Mouse (Mus musculus) neural tube, embryonic 12.5 days (tissue): ENCODE measurements around the gene Ccdc141. TPM values are rescaled to one million over a fixed set of nuclear protein-coding genes. Genes with fewer than 3 reads are reported as not detected.
A peak's percentile ranks its signal among the peaks of the same experiment; 100 is the strongest.

Source experiments
- ATAC-seq: fragments of 200-750 bp; cut with Nextera tagmentation; 2 replicates; pipeline ENCODE4 v1.8.0; 2017; ENCODE audit warnings: low read depth, mild to moderate bottlenecking, moderate TSS enrichment, moderate library complexity; ENCODE audit not compliant: low FRiP score
- H3K27ac ChIP-seq: fragments of 300-500 bp; sonication (generic); 2 replicates; pipeline ENCODE4 v1.5.1; 2016
- H3K27me3 ChIP-seq: fragments of 300-500 bp; sonication (generic); replicated peaks from 2 replicates; pipeline ENCODE4 v1.6.1; 2016; ENCODE audit warnings: mild to moderate bottlenecking
- H3K36me3 ChIP-seq: fragments of 300-500 bp; sonication (generic); 2 replicates; pipeline ENCODE4 v1.6.1; 2016; ENCODE audit warnings: mild to moderate bottlenecking
- H3K4me1 ChIP-seq: fragments of 300-500 bp; sonication (generic); 2 replicates; pipeline ENCODE4 v1.6.1; 2016
- H3K4me2 ChIP-seq: fragments of 300-500 bp; sonication (generic); replicated peaks from 2 replicates; pipeline ENCODE4 v1.6.1; 2016; ENCODE audit warnings: mild to moderate bottlenecking
- H3K4me3 ChIP-seq: fragments of 300-500 bp; sonication (generic); 2 replicates; pipeline ENCODE4 v1.5.1; 2016
- H3K9ac ChIP-seq: fragments of 300-500 bp; sonication (generic); 2 replicates; pipeline ENCODE4 v1.6.1; 2016; ENCODE audit warnings: mild to moderate bottlenecking
- H3K9me3 ChIP-seq: fragments of 300-500 bp; sonication (generic); 2 replicates; pipeline ENCODE4 v1.6.1; 2016; ENCODE audit warnings: mild to moderate bottlenecking
- WGBS: fragments of 180-500 bp; shearing (Covaris S2); methylation state at CpG from one replicate; pipeline ENCODE4 v1.1.7; 2016; 5-methylcytosine and 5-hydroxymethylcytosine counted together
- polyA plus RNA-seq: library from polyadenylated mRNA; unstranded; fragments of >200 nt; fragmentation: Nextera tagmentation; extraction: Ambion mirVana; gene quantifications from 2 replicates; pipeline ENCODE4 v1.2.1, GENCODE M21; 2016

The Ccdc141 gene
- 8.3 and 8.4 TPM in 2 replicates for polyA plus RNA-seq

- Histone ChIP-seq H3K4me3 (peak within 1 kb of the TSS; percentile 38), H3K9ac (peak within 1 kb of the TSS; percentile 57), H3K9me3 (no peaks in the 10 kb centered on the region), H3K4me1 (peaks cover 13% of the 10 kb centered on the region), H3K27ac (no peak within 1 kb of the TSS), H3K4me2 (peak within 1 kb of the TSS; percentile 72), H3K36me3 (no peaks in the 10 kb centered on the region), H3K27me3 (no peaks in the 10 kb centered on the region)
- no peak for ATAC-seq
- 20% methylated on average over 5 of the region's 6 CpGs for WGBS
Measured at GRCm38 (mm10) chr2:77170633-77171105, at the start of gene Ccdc141. Ccdc141 (minus strand) TSS chr2:77170636.

- no peak overlapping the region for H3K9ac ChIP-seq
- 75% methylated on average over 5 of the region's 5 CpGs for WGBS
- H3K4me2 ChIP-seq, result no peak overlapping the region
- no peak overlapping the region for H3K4me3 ChIP-seq
- H3K4me1 ChIP-seq, result no peaks in the 10 kb centered on the region
- no peak for ATAC-seq
- no peaks in the 10 kb centered on the region for H3K27me3 ChIP-seq
- peaks cover 17% of the 10 kb centered on the region for H3K36me3 ChIP-seq
- no peaks in the 10 kb centered on the region for H3K9me3 ChIP-seq
- H3K27ac ChIP-seq, result no peak overlapping the region
Measured at GRCm38 (mm10) chr2:77212885-77213284, 42.4 kb upstream of the Ccdc141 start.

- Histone ChIP-seq H3K27me3 (no peaks in the 10 kb centered on the region), H3K4me3 (no peak overlapping the region), H3K4me1 (no peaks in the 10 kb centered on the region), H3K9ac (no peak overlapping the region), H3K4me2 (no peak overlapping the region), H3K36me3 (peaks cover 7% of the 10 kb centered on the region), H3K27ac (no peak overlapping the region), H3K9me3 (no peaks in the 10 kb centered on the region)
- ATAC-seq, result no peak
- 94% methylated on average over 3 of the region's 3 CpGs for WGBS
Measured at GRCm38 (mm10) chr2:77206951-77207350, 36.5 kb upstream of the Ccdc141 start.

GRCm38 (mm10) chr2:77203916-77204315, 33.5 kb upstream of the Ccdc141 start:
- 69% methylated on average over 2 of the region's 2 CpGs for WGBS
- H3K4me1 ChIP-seq, result no peaks in the 10 kb centered on the region
- H3K4me3 ChIP-seq, result no peak overlapping the region
- peaks cover 5% of the 10 kb centered on the region for H3K36me3 ChIP-seq
- H3K9me3 ChIP-seq, result no peaks in the 10 kb centered on the region
- H3K4me2 ChIP-seq, result no peak overlapping the region
- no peak for ATAC-seq
- no peak overlapping the region for H3K27ac ChIP-seq
- H3K9ac ChIP-seq, result no peak overlapping the region
- no peaks in the 10 kb centered on the region for H3K27me3 ChIP-seq

GRCm38 (mm10) chr2:77201900-77202299, 31.5 kb upstream of the Ccdc141 start:
- Histone ChIP-seq H3K9ac (no peak overlapping the region), H3K9me3 (no peaks in the 10 kb centered on the region), H3K4me2 (no peak overlapping the region), H3K27ac (no peak overlapping the region), H3K36me3 (peaks cover 5% of the 10 kb centered on the region; the same call in 1 of the 2 replicates), H3K4me3 (no peak overlapping the region), H3K4me1 (no peaks in the 10 kb centered on the region), H3K27me3 (no peaks in the 10 kb centered on the region)
- ATAC-seq, result no peak
- WGBS, result 98% methylated on average over 1 of the region's 1 CpGs

- Histone ChIP-seq H3K4me2 (no peak overlapping the region), H3K27ac (no peak overlapping the region), H3K9me3 (no peaks in the 10 kb centered on the region), H3K27me3 (no peaks in the 10 kb centered on the region), H3K4me1 (no peaks in the 10 kb centered on the region), H3K36me3 (peaks cover 5% of the 10 kb centered on the region; the same call in 1 of the 2 replicates), H3K4me3 (no peak overlapping the region), H3K9ac (no peak overlapping the region)
- 88% methylated on average over 5 of the region's 5 CpGs for WGBS
- no peak for ATAC-seq
Measured at GRCm38 (mm10) chr2:77200958-77201614, 30.6 kb upstream of the Ccdc141 start.

GRCm38 (mm10) chr2:77200379-77200778, 29.9 kb upstream of the Ccdc141 start:
- H3K4me3 ChIP-seq, result no peak overlapping the region
- peaks cover 5% of the 10 kb centered on the region; the same call in 1 of the 2 replicates for H3K36me3 ChIP-seq
- no peak overlapping the region for H3K9ac ChIP-seq
- 93% methylated on average over 4 of the region's 4 CpGs for WGBS
- no peaks in the 10 kb centered on the region for H3K9me3 ChIP-seq
- H3K4me1 ChIP-seq, result no peaks in the 10 kb centered on the region
- H3K27me3 ChIP-seq, result no peaks in the 10 kb centered on the region
- ATAC-seq, result no peak
- H3K4me2 ChIP-seq, result no peak overlapping the region
- no peak overlapping the region for H3K27ac ChIP-seq

GRCm38 (mm10) chr2:77198246-77198645, 27.8 kb upstream of the Ccdc141 start:
- peaks cover 11% of the 10 kb centered on the region; the same call in 1 of the 2 replicates for H3K36me3 ChIP-seq
- H3K27ac ChIP-seq, result no peak overlapping the region
- H3K9ac ChIP-seq, result no peak overlapping the region
- H3K9me3 ChIP-seq, result no peaks in the 10 kb centered on the region
- WGBS, result 85% methylated on average over 5 of the region's 5 CpGs
- no peak overlapping the region for H3K4me2 ChIP-seq
- ATAC-seq, result no peak
- no peaks in the 10 kb centered on the region for H3K27me3 ChIP-seq
- H3K4me3 ChIP-seq, result no peak overlapping the region
- H3K4me1 ChIP-seq, result no peaks in the 10 kb centered on the region

GRCm38 (mm10) chr2:77196819-77197218, 26.4 kb upstream of the Ccdc141 start:
- 90% methylated on average over 4 of the region's 4 CpGs for WGBS
- H3K27me3 ChIP-seq, result no peaks in the 10 kb centered on the region
- H3K9ac ChIP-seq, result no peak overlapping the region
- H3K36me3 ChIP-seq, result peaks cover 6% of the 10 kb centered on the region; the same call in 1 of the 2 replicates
- no peak overlapping the region for H3K27ac ChIP-seq
- H3K4me1 ChIP-seq, result no peaks in the 10 kb centered on the region
- H3K4me3 ChIP-seq, result no peak overlapping the region
- H3K9me3 ChIP-seq, result no peaks in the 10 kb centered on the region
- ATAC-seq, result no peak
- H3K4me2 ChIP-seq, result no peak overlapping the region

GRCm38 (mm10) chr2:77195056-77195455, 24.6 kb upstream of the Ccdc141 start:
- H3K27me3 ChIP-seq, result no peaks in the 10 kb centered on the region
- WGBS, result 94% methylated on average over 5 of the region's 5 CpGs
- peaks cover 16% of the 10 kb centered on the region for H3K36me3 ChIP-seq
- H3K4me3 ChIP-seq, result no peak overlapping the region
- H3K4me2 ChIP-seq, result no peak overlapping the region
- no peak for ATAC-seq
- H3K9ac ChIP-seq, result no peak overlapping the region
- no peaks in the 10 kb centered on the region for H3K4me1 ChIP-seq
- H3K27ac ChIP-seq, result no peak overlapping the region
- H3K9me3 ChIP-seq, result no peaks in the 10 kb centered on the region

- ATAC-seq, result no peak
- H3K27ac ChIP-seq, result no peak overlapping the region
- no peaks in the 10 kb centered on the region for H3K27me3 ChIP-seq
- peaks cover 35% of the 10 kb centered on the region for H3K36me3 ChIP-seq
- H3K9me3 ChIP-seq, result no peaks in the 10 kb centered on the region
- H3K4me2 ChIP-seq, result no peak overlapping the region
- H3K4me3 ChIP-seq, result no peak overlapping the region
- WGBS, result 94% methylated on average over 3 of the region's 3 CpGs
- no peak overlapping the region for H3K9ac ChIP-seq
- no peaks in the 10 kb centered on the region for H3K4me1 ChIP-seq
Measured at GRCm38 (mm10) chr2:77191811-77192210, 21.4 kb upstream of the Ccdc141 start.

- Histone ChIP-seq H3K27me3 (no peaks in the 10 kb centered on the region), H3K4me2 (no peak overlapping the region), H3K9ac (no peak overlapping the region), H3K4me1 (no peaks in the 10 kb centered on the region), H3K9me3 (no peaks in the 10 kb centered on the region), H3K36me3 (peaks cover 36% of the 10 kb centered on the region), H3K4me3 (no peak overlapping the region), H3K27ac (no peak overlapping the region)
- WGBS, result 92% methylated on average over 7 of the region's 7 CpGs
- no peak for ATAC-seq
Measured at GRCm38 (mm10) chr2:77190891-77191290, 20.5 kb upstream of the Ccdc141 start.

GRCm38 (mm10) chr2:77190301-77190700, 19.9 kb upstream of the Ccdc141 start:
- H3K9me3 ChIP-seq, result no peaks in the 10 kb centered on the region
- 91% methylated on average over 3 of the region's 3 CpGs for WGBS
- no peaks in the 10 kb centered on the region for H3K4me1 ChIP-seq
- H3K4me2 ChIP-seq, result no peak overlapping the region
- no peak overlapping the region for H3K9ac ChIP-seq
- H3K4me3 ChIP-seq, result no peak overlapping the region
- H3K27me3 ChIP-seq, result no peaks in the 10 kb centered on the region
- H3K36me3 ChIP-seq, result peaks cover 40% of the 10 kb centered on the region
- no peak overlapping the region for H3K27ac ChIP-seq
- no peak for ATAC-seq
